Mouse (Mus musculus) forebrain, embryonic 16.5 days (tissue): ENCODE measurements at regions not wholly inside any gene's neighbourhood (a gene's known extent, or its start where the extent isn't known, plus 50 kb on each side); places are given as distances from the start of the nearest gene placed in this dataset.

Experiments
- ATAC-seq: fragments of 200-750 bp; cut with Nextera tagmentation; 2 replicates; pipeline ENCODE4 v1.8.0; 2017; ENCODE audit warnings: mild to moderate bottlenecking, moderate library complexity
- H3K27ac ChIP-seq: fragments of 300-500 bp; sonication (generic); 2 replicates; pipeline ENCODE4 v1.5.1; 2014; ENCODE audit warnings: low read length, control low read depth
- H3K27me3 ChIP-seq: fragments of 300-500 bp; sonication (generic); replicated peaks from 2 replicates; pipeline ENCODE4 v1.6.1; 2014; ENCODE audit warnings: low read length; ENCODE audit not compliant: control insufficient read depth, insufficient read depth
- H3K36me3 ChIP-seq: fragments of 300-500 bp; sonication (generic); 2 replicates; pipeline ENCODE4 v1.6.1; 2014; ENCODE audit not compliant: control insufficient read depth, insufficient read depth
- H3K4me1 ChIP-seq: fragments of 300-500 bp; sonication (generic); replicated peaks from 2 replicates; pipeline ENCODE4 v1.6.1; 2014; ENCODE audit warnings: low read length; ENCODE audit not compliant: control insufficient read depth, insufficient read depth
- H3K4me2 ChIP-seq: fragments of 300-500 bp; sonication (generic); 2 replicates; pipeline ENCODE4 v1.6.1; 2014; ENCODE audit warnings: mild to moderate bottlenecking, low read length, control low read depth
- H3K4me3 ChIP-seq: fragments of 300-500 bp; sonication (generic); replicated peaks from 2 replicates; pipeline ENCODE4 v1.5.1; 2014; ENCODE audit warnings: mild to moderate bottlenecking, low read length, control low read depth
- H3K9ac ChIP-seq: fragments of 300-500 bp; sonication (generic); replicated peaks from 2 replicates; pipeline ENCODE4 v1.6.1; 2014; ENCODE audit warnings: low read depth, low read length, control low read depth
- H3K9me3 ChIP-seq: fragments of 300-500 bp; sonication (generic); 2 replicates; pipeline ENCODE4 v1.6.1; 2016; ENCODE audit warnings: low read length; ENCODE audit not compliant: control insufficient read depth
- WGBS: fragments of 180-500 bp; shearing (Covaris S2); extraction: QIAGEN DNeasy Blood & Tissue Kit; methylation state at CpG from one replicate; pipeline ENCODE4 v1.1.7; 2014; 5-methylcytosine and 5-hydroxymethylcytosine counted together

DNA sequence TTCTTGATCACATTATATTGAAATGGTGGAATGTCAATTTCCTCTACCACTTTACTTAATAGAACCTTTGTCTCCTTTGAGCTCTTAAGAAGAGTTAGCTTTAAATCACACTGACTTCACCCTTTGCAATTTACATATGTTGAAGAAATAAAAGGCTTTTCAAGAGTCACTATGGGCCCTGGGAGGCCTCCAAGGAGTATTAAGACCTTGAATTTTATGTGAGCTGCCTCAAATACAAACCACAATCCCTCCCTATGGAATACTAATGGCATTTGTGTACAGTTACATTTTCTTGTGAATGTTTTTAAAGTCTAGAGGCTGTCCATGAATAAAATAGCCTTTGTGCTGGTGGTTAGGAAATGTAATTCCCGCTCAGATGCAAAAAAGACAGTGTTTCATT, 1262.7 kb downstream of the Cdh11 start:
- no peaks in the 10 kb centered on the region for H3K36me3 ChIP-seq
- no peak for ATAC-seq
- H3K27me3 ChIP-seq: no peaks in the 10 kb centered on the region
- H3K4me3 ChIP-seq: no peak overlapping the region
- no peak overlapping the region for H3K9ac ChIP-seq
- WGBS: 33% methylated on average over 1 of the region's 1 CpGs
- no peak overlapping the region for H3K4me2 ChIP-seq
- no peaks in the 10 kb centered on the region for H3K9me3 ChIP-seq
- no peak overlapping the region for H3K27ac ChIP-seq
- H3K4me1 ChIP-seq: no peaks in the 10 kb centered on the region

DNA sequence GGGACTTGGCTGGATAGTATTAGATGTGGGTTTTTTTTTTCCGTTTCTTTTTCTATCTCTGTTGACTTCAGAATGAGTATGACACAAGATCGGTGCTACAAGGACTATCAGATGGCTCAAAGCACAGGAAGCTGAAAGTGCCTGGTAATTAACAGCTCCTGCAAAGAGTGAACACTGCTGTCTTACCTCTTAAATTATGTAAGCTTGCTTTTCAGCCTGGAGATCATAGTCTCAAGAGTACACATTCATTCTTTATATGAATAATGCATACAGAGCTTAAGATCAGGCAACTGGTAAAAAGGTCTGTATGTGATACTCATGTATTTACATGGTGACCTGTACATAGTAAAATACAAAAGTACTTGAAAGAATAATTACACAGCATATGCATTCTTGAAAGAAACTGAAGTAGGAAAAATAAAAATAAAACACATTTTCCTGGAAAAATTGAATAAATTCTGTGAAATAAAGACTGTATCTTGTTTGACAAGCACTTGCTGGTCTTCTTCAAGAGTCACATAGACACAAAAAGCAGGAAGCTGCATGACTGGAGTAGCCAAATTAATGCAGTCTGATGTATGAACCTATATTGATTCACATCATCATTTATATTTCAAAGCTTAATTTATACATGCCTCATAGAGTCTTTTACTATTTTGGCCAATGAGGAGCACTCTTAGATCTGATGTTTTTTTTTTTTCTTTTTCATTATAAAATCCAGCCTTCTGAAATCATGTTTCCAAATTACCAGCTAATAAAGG, 1306.7 kb downstream of the Cdh11 start:
- Histone ChIP-seq H3K9me3 (no peaks in the 10 kb centered on the region), H3K4me1 (no peaks in the 10 kb centered on the region), H3K4me2 (no peak overlapping the region), H3K9ac (no peak overlapping the region), H3K4me3 (no peak overlapping the region), H3K27me3 (no peaks in the 10 kb centered on the region), H3K27ac (no peak overlapping the region), H3K36me3 (no peaks in the 10 kb centered on the region)
- WGBS: 64% methylated on average over 2 of the region's 2 CpGs
- no peak for ATAC-seq

DNA sequence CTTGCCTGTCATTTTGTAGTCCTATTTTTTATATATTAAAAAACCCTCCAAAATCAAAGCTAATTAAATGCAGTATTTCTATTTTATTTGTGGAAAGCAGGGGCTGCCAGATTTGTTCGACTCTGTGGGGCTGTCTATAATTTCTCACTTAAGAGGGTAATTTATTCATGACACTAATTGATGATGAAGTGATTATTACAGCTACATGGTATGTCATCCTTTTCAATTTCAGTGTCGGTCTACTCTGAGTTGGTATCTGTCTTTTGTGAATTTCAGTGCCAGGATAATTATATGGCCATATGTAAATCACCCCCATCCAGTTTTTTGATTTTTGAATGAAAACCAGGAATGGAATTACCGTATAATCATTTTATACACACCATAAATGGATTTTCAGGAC, 1319.1 kb downstream of the Cdh11 start:
- Histone ChIP-seq H3K4me3 (no peak overlapping the region), H3K36me3 (no peaks in the 10 kb centered on the region), H3K4me2 (no peak overlapping the region), H3K27ac (no peak overlapping the region), H3K9me3 (no peaks in the 10 kb centered on the region), H3K4me1 (no peaks in the 10 kb centered on the region), H3K27me3 (no peaks in the 10 kb centered on the region), H3K9ac (no peak overlapping the region)
- 28% methylated on average over 3 of the region's 3 CpGs for WGBS
- peak; percentile 92 for ATAC-seq

DNA sequence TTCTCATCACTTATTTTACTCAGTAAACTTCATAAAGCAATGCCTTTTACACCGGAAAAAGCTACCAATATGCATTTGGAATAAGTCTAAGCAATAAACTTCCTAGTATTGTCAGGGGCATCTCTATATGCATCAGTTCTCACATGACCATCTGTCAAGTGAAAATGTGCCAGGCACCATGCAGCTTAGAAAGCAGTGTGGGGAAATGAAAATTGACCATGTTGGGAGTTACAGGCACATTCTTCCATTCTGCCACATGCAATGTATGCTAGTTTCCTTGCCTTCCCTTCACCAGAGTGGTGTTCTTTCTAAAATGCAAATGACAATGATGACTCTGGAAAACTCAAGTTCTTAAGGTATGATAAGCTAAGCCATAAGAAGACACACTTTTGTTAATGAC, 1322.9 kb downstream of the Cdh11 start:
- Histone ChIP-seq H3K4me1 (no peaks in the 10 kb centered on the region), H3K9me3 (no peaks in the 10 kb centered on the region), H3K9ac (no peak overlapping the region), H3K27ac (no peak overlapping the region), H3K4me3 (no peak overlapping the region), H3K27me3 (no peaks in the 10 kb centered on the region), H3K4me2 (no peak overlapping the region), H3K36me3 (no peaks in the 10 kb centered on the region)
- 53% methylated on average over 1 of the region's 1 CpGs for WGBS
- peak; percentile 82 for ATAC-seq

DNA sequence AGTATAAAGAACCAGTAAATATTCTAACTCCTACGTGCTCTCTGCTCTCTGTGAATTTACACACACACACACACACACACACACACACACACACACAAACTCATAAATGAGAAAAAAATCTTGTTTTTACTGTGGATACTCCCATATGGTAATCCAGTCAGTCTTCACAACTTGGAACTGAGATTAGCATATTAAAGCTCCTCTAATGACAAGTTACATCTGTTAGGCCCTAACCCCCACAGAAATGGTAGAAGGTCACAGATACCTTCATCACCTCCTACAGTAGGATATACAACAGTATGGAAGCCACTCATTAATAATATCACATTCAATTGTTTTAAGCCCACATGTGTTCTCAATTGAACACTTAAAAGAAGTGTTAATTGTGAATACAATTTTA, 1340.7 kb downstream of the Cdh11 start:
- Histone ChIP-seq H3K9me3 (no peaks in the 10 kb centered on the region), H3K27ac (no peak overlapping the region), H3K4me2 (no peak overlapping the region), H3K4me1 (no peaks in the 10 kb centered on the region), H3K9ac (no peak overlapping the region), H3K4me3 (no peak overlapping the region), H3K27me3 (no peaks in the 10 kb centered on the region), H3K36me3 (no peaks in the 10 kb centered on the region)
- ATAC-seq: peak; percentile 63
- WGBS: 50% methylated on average over 1 of the region's 1 CpGs

DNA sequence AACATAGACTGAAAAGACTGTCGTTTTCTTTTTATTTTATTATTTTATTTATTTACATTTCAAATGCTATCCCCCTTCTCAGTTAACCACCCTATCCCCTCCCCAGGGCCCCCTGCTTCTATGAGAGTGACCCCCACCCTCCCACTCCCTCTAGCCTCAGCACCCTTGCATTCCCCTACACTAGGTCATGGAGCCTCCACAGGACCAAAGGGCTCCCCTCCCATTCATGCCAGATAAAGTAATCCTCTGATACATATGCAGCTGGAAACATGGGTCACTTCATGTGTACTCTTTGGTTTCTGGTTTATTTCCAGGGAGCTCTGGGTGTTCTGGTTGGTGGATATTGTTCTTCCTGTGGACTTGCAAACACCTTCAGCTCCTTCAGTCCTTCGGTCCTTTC, 1342.9 kb downstream of the Cdh11 start:
- WGBS: 94% methylated on average over 2 of the region's 2 CpGs
- H3K9ac ChIP-seq: no peak overlapping the region
- no peak for ATAC-seq

DNA sequence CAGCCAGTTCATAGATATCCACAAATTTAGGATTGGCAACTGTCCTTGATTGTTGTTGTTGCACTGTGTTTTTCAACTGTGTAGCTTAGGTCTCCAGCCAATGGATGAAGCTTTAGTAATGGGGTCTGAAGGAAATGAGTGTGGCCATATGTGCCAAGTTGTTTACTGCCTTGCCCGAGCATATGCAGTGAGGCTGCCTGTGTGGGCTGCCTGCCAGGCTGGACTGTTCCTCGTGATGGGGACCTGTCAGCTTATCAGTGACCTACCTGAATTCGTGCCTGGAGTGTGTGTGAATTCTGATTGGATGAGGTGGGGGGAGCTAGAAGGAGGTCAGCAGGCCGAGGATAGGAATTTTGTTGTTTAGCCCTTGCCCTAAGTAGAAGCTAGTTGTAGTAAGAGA, 1349.8 kb downstream of the Cdh11 start:
- Histone ChIP-seq H3K4me1 (no peaks in the 10 kb centered on the region), H3K27ac (no peak overlapping the region), H3K9ac (no peak overlapping the region), H3K27me3 (no peaks in the 10 kb centered on the region), H3K36me3 (no peaks in the 10 kb centered on the region), H3K9me3 (no peaks in the 10 kb centered on the region), H3K4me2 (no peak overlapping the region), H3K4me3 (no peak overlapping the region)
- ATAC-seq: no peak
- WGBS: 46% methylated on average over 4 of the region's 4 CpGs

More for the DNA sequence above, 1342.9 kb downstream of the Cdh11 start:
- Histone ChIP-seq H3K36me3 (no peaks in the 10 kb centered on the region), H3K27ac (no peak overlapping the region), H3K4me2 (no peak overlapping the region), H3K27me3 (no peaks in the 10 kb centered on the region), H3K4me3 (no peak overlapping the region), H3K9me3 (no peaks in the 10 kb centered on the region), H3K4me1 (no peaks in the 10 kb centered on the region)
